Mouse (Mus musculus): Measurements from ENCODE around the gene Vmn1r2.
"Not testable (repeated sequence)": the region's sequence is repeated elsewhere in the genome, so short reads cannot be mapped to it uniquely, and the experiment has no call there.

GRCm38 (mm10) chr4:3209643-3210217 lies 42.6 kb downstream of the Vmn1r2 start:
- TF ChIP-seq CTCF, EP300 (IDR thresholded peaks at IDR 0.05; ENCODE audit: low read depth): not testable (repeated sequence)

Data from heart, postnatal 0 days (tissue).